Mouse (Mus musculus) liver, embryonic 13.5 days (tissue): ENCODE measurements around the gene Ifi35. TPM values are rescaled to one million over a fixed set of nuclear protein-coding genes. Genes with fewer than 3 reads are reported as not detected.
"Not testable (repeated sequence)": the region's sequence is repeated elsewhere in the genome, so short reads cannot be mapped to it uniquely, and the experiment has no call there.

ENCODE experiments used
- ATAC-seq: fragments of 200-750 bp; cut with Nextera tagmentation; 2 replicates; pipeline ENCODE4 v1.8.0; 2017; ENCODE audit warnings: low read depth, mild to moderate bottlenecking, moderate number of reproducible peaks, moderate library complexity
- DNase-seq: peaks from one replicate; pipeline ENCODE4 v3.0.0; 2022
- H3K27ac ChIP-seq: fragments of 300-500 bp; sonication (generic); 2 replicates; pipeline ENCODE4 v1.5.1; 2015; ENCODE audit warnings: moderate library complexity, mild to moderate bottlenecking, inconsistent platforms
- H3K27me3 ChIP-seq: fragments of 300-500 bp; sonication (generic); 2 replicates; pipeline ENCODE4 v1.6.1; 2015; ENCODE audit warnings: mild to moderate bottlenecking, inconsistent platforms
- H3K36me3 ChIP-seq: fragments of 300-500 bp; sonication (generic); 2 replicates; pipeline ENCODE4 v1.6.1; 2015; ENCODE audit warnings: mild to moderate bottlenecking, inconsistent platforms
- H3K4me1 ChIP-seq: fragments of 300-500 bp; sonication (generic); replicated peaks from 2 replicates; pipeline ENCODE4 v1.6.1; 2015; ENCODE audit warnings: inconsistent platforms
- H3K4me2 ChIP-seq: fragments of 300-500 bp; sonication (generic); 2 replicates; pipeline ENCODE4 v1.6.1; 2015; ENCODE audit warnings: inconsistent platforms, mild to moderate bottlenecking, moderate library complexity
- H3K4me3 ChIP-seq: fragments of 300-500 bp; sonication (generic); replicated peaks from 2 replicates; pipeline ENCODE4 v1.5.1; 2015; ENCODE audit warnings: mild to moderate bottlenecking, inconsistent platforms
- H3K9ac ChIP-seq: fragments of 300-500 bp; sonication (generic); 2 replicates; pipeline ENCODE4 v1.6.1; 2015; ENCODE audit warnings: mild to moderate bottlenecking, inconsistent platforms
- H3K9me3 ChIP-seq: fragments of 300-500 bp; sonication (generic); replicated peaks from 2 replicates; pipeline ENCODE4 v1.6.1; 2016; ENCODE audit warnings: inconsistent platforms
- WGBS: fragments of 180-500 bp; shearing (Covaris S2); methylation state at CpG from one replicate; pipeline ENCODE4 v1.1.7; 2015; ENCODE audit not compliant: insufficient replicate concordance; 5-methylcytosine and 5-hydroxymethylcytosine counted together
- polyA plus RNA-seq: library from polyadenylated mRNA; unstranded; fragments of >200 nt; fragmentation: Nextera tagmentation; extraction: Ambion mirVana; gene quantifications from 2 replicates; pipeline ENCODE4 v1.2.1, GENCODE M21; 2015

Gene Ifi35
- polyA plus RNA-seq, 1 experiment from 2014 or later, result 33.0 TPM

- Histone ChIP-seq H3K27me3 (no peaks in the 10 kb centered on the region), H3K27ac (peak overlapping the region; percentile 96), H3K4me1 (peaks cover 64% of the 10 kb centered on the region), H3K36me3 (peaks cover 24% of the 10 kb centered on the region), H3K9me3 (no peaks in the 10 kb centered on the region), H3K9ac (peak overlapping the region; percentile 86), H3K4me3 (peak overlapping the region; percentile 83), H3K4me2 (peak overlapping the region; percentile 79)
- DNase-seq, result no peak
- peak; percentile 44 for ATAC-seq
- 37% methylated on average over 4 of the region's 4 CpGs for WGBS
These were observed 692 bp downstream of the Ifi35 start for GRCm38 (mm10) chr11:101448899-101449298.

- not testable (repeated sequence) for DNase-seq, ATAC-seq, H3K9me3 ChIP-seq, H3K27me3 ChIP-seq
- Histone ChIP-seq H3K9ac (peak overlapping the region; percentile 86), H3K27ac (peak overlapping the region; percentile 96), H3K4me3 (peak overlapping the region; percentile 83), H3K36me3 (peaks cover 17% of the 10 kb centered on the region), H3K4me2 (peak overlapping the region; percentile 79), H3K4me1 (peaks cover 57% of the 10 kb centered on the region)
- WGBS, result 69% methylated on average over 4 of the region's 4 CpGs
These were observed 1.4 kb downstream of the Ifi35 start for GRCm38 (mm10) chr11:101449596-101449995.

- no peaks in the 10 kb centered on the region for H3K9me3 ChIP-seq
- no peak overlapping the region for H3K9ac ChIP-seq
- H3K4me3 ChIP-seq, result no peak overlapping the region
- DNase-seq, result peak; percentile 42
- H3K27me3 ChIP-seq, result no peaks in the 10 kb centered on the region
- ATAC-seq, result no peak
- WGBS, result 84% methylated on average over 3 of the region's 3 CpGs
- no peak overlapping the region for H3K27ac ChIP-seq
- H3K4me2 ChIP-seq, result peak overlapping the region; percentile 79; the same call in 1 of the 2 replicates
- H3K36me3 ChIP-seq, result peaks cover 9% of the 10 kb centered on the region
- H3K4me1 ChIP-seq, result peaks cover 52% of the 10 kb centered on the region
These were observed 2.2 kb downstream of the Ifi35 start for GRCm38 (mm10) chr11:101450394-101450793.

GRCm38 (mm10) chr11:101451536-101451935 is 3.3 kb downstream of the Ifi35 start:
- 84% methylated on average over 10 of the region's 10 CpGs for WGBS
- Histone ChIP-seq H3K36me3 (peaks cover 4% of the 10 kb centered on the region), H3K4me1 (peaks cover 56% of the 10 kb centered on the region)

GRCm38 (mm10) chr11:101452093-101452774 is 4.0 kb downstream of the Ifi35 start:
- no peak for ATAC-seq
- DNase-seq, result no peak
- 54% methylated on average over 10 of the region's 10 CpGs for WGBS
- Histone ChIP-seq H3K4me3 (no peak overlapping the region), H3K9ac (0 out of 2 replicates have a peak overlapping the region, but pooled peaks have one; percentile 33), H3K36me3 (peaks cover 10% of the 10 kb centered on the region), H3K9me3 (no peaks in the 10 kb centered on the region), H3K4me2 (no peak overlapping the region), H3K27me3 (no peaks in the 10 kb centered on the region), H3K27ac (no peak overlapping the region), H3K4me1 (peaks cover 56% of the 10 kb centered on the region)

More at GRCm38 (mm10) chr11:101451536-101451935, 3.3 kb downstream of the Ifi35 start:
- peak overlapping the region; percentile 15; the same call in 1 of the 2 replicates for H3K27ac ChIP-seq
- ATAC-seq (no peak), DNase-seq (no peak)
- H3K9ac ChIP-seq, result no peak overlapping the region
- H3K27me3 ChIP-seq, result no peaks in the 10 kb centered on the region
- H3K9me3 ChIP-seq, result no peaks in the 10 kb centered on the region
- no peak overlapping the region for H3K4me3 ChIP-seq
- no peak overlapping the region for H3K4me2 ChIP-seq

- ATAC-seq, result no peak
- no peak overlapping the region for H3K9ac ChIP-seq
- WGBS, result 79% methylated on average over 6 of the region's 6 CpGs
- peaks cover 35% of the 10 kb centered on the region for H3K36me3 ChIP-seq
- H3K27me3 ChIP-seq, result no peaks in the 10 kb centered on the region
- H3K4me2 ChIP-seq, result no peak overlapping the region
- no peak overlapping the region for H3K27ac ChIP-seq
- no peaks in the 10 kb centered on the region for H3K9me3 ChIP-seq
- H3K4me3 ChIP-seq, result no peak overlapping the region
- H3K4me1 ChIP-seq, result peaks cover 47% of the 10 kb centered on the region
- DNase-seq, result no peak
These were observed 6.5 kb downstream of the Ifi35 start for GRCm38 (mm10) chr11:101454702-101455101.

GRCm38 (mm10) chr11:101455627-101456026 is 7.4 kb downstream of the Ifi35 start:
- Histone ChIP-seq H3K27ac (no peak overlapping the region), H3K9ac (no peak overlapping the region), H3K9me3 (no peaks in the 10 kb centered on the region), H3K27me3 (no peaks in the 10 kb centered on the region), H3K4me2 (no peak overlapping the region), H3K4me1 (peaks cover 43% of the 10 kb centered on the region), H3K36me3 (peaks cover 44% of the 10 kb centered on the region), H3K4me3 (no peak overlapping the region)
- 81% methylated on average over 7 of the region's 7 CpGs for WGBS
- DNase-seq (no peak), ATAC-seq (no peak)

- DNase-seq, result no peak
- H3K4me2 ChIP-seq, result no peak overlapping the region
- H3K36me3 ChIP-seq, result peaks cover 48% of the 10 kb centered on the region
- H3K9ac ChIP-seq, result no peak overlapping the region
- no peak overlapping the region for H3K27ac ChIP-seq
- H3K27me3 ChIP-seq, result no peaks in the 10 kb centered on the region
- no peak for ATAC-seq
- H3K4me3 ChIP-seq, result no peak overlapping the region
- WGBS, result 79% methylated on average over 9 of the region's 9 CpGs
- H3K9me3 ChIP-seq, result no peaks in the 10 kb centered on the region
- peaks cover 29% of the 10 kb centered on the region for H3K4me1 ChIP-seq
These were observed 9.4 kb downstream of the Ifi35 start for GRCm38 (mm10) chr11:101457631-101458030.

- no peak for DNase-seq
- Histone ChIP-seq H3K27ac (no peak overlapping the region), H3K27me3 (no peaks in the 10 kb centered on the region), H3K4me1 (peaks cover 34% of the 10 kb centered on the region), H3K9ac (no peak overlapping the region), H3K36me3 (peaks cover 48% of the 10 kb centered on the region), H3K4me3 (no peak overlapping the region), H3K4me2 (no peak overlapping the region), H3K9me3 (no peaks in the 10 kb centered on the region)
- 82% methylated on average over 12 of the region's 12 CpGs for WGBS
- ATAC-seq, result no peak
These were observed 10.0 kb downstream of the Ifi35 start for GRCm38 (mm10) chr11:101458217-101458616.

- no peak overlapping the region for H3K9ac ChIP-seq
- H3K9me3 ChIP-seq, result no peaks in the 10 kb centered on the region
- no peak overlapping the region for H3K4me3 ChIP-seq
- H3K27me3 ChIP-seq, result peaks cover 13% of the 10 kb centered on the region
- ATAC-seq (0 out of 2 replicates have a peak, but pooled peaks have one; percentile 14), DNase-seq (no peak)
- 78% methylated on average over 6 of the region's 6 CpGs for WGBS
- H3K4me2 ChIP-seq, result no peak overlapping the region
- no peak overlapping the region for H3K27ac ChIP-seq
- peaks cover 48% of the 10 kb centered on the region for H3K36me3 ChIP-seq
- peaks cover 49% of the 10 kb centered on the region for H3K4me1 ChIP-seq
These were observed 11.5 kb downstream of the Ifi35 start for GRCm38 (mm10) chr11:101459716-101460115.

- Histone ChIP-seq H3K9me3 (no peaks in the 10 kb centered on the region), H3K4me3 (no peak overlapping the region), H3K4me2 (no peak overlapping the region), H3K27me3 (peaks cover 19% of the 10 kb centered on the region), H3K9ac (no peak overlapping the region), H3K36me3 (peaks cover 48% of the 10 kb centered on the region), H3K27ac (no peak overlapping the region), H3K4me1 (peaks cover 55% of the 10 kb centered on the region)
- WGBS, result 88% methylated on average over 15 of the region's 15 CpGs
- ATAC-seq (no peak), DNase-seq (no peak)
These were observed 12.1 kb downstream of the Ifi35 start for GRCm38 (mm10) chr11:101460321-101460720.

- H3K4me3 ChIP-seq, result no peak overlapping the region
- ATAC-seq (no peak), DNase-seq (no peak)
- 82% methylated on average over 14 of the region's 14 CpGs for WGBS
- H3K9me3 ChIP-seq, result no peaks in the 10 kb centered on the region
- no peak overlapping the region for H3K4me2 ChIP-seq
- H3K9ac ChIP-seq, result no peak overlapping the region
- H3K4me1 ChIP-seq, result peaks cover 65% of the 10 kb centered on the region
- no peak overlapping the region for H3K27ac ChIP-seq
- peaks cover 38% of the 10 kb centered on the region for H3K27me3 ChIP-seq
- peaks cover 39% of the 10 kb centered on the region for H3K36me3 ChIP-seq
These were observed 13.9 kb downstream of the Ifi35 start for GRCm38 (mm10) chr11:101462141-101462540.
